Mouse (Mus musculus): Measurements from ENCODE around the gene Zfp949.

GRCm38 (mm10) chr9:88520122-88520848 lies 27.5 kb upstream of the Zfp949 start:
- TF ChIP-seq CTCF (IDR thresholded peaks at IDR 0.05; ENCODE audit: low read depth) (no peak), EP300 (optimal IDR thresholded peaks at IDR 0.05) (no peak)
